Mouse (Mus musculus): ENCODE results near the gene Elk3.

DNA sequence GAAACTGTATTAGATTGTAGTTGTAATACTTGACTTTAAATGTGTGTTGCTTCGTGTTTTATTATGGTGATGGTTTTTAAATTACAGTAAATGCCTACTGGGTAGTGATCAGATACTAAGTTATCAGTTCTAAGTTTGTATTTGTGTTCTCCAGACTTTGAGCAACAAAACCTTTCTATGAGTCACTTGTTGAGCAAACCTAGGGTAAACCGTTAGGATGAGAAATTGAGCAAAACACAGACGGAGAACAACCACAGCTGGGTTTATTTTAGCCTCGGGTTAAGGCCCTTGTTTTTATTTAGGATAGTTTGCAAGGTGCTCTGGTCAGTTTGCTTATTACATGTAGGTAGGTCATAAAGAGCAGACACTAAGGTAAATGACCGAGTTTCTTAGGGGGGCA is 103.8 kb downstream of the Elk3 start:
- TF ChIP-seq POLR2A (IDR thresholded peaks at IDR 0.05; ENCODE audit: low read depth, low read length) (no peak), CTCF (IDR thresholded peaks at IDR 0.05; ENCODE audit: extremely low read depth, insufficient read depth, insufficient read length, insufficient replicate concordance) (no peak)
